Mouse (Mus musculus) forebrain, postnatal 0 days (tissue): Measurements from ENCODE around the gene B4galt1. TPM values are rescaled to one million over a fixed set of nuclear protein-coding genes. Genes with fewer than 3 reads are reported as not detected.

ENCODE experiments used
- ATAC-seq: fragments of 200-750 bp; cut with Nextera tagmentation; 2 replicates; pipeline ENCODE4 v1.8.0; 2017; ENCODE audit warnings: mild to moderate bottlenecking, moderate library complexity
- DNase-seq: peaks from one replicate; pipeline ENCODE4 v3.0.0-alpha.2; 2015
- H3K27ac ChIP-seq: fragments of 300-500 bp; sonication (generic); 2 replicates; pipeline ENCODE4 v1.5.1; 2014; ENCODE audit warnings: low read depth, mild to moderate bottlenecking, antibody characterized with exemption, low read length, moderate library complexity, mixed read lengths
- H3K27me3 ChIP-seq: fragments of 300-500 bp; sonication (generic); 2 replicates; pipeline ENCODE4 v1.6.1; 2014; ENCODE audit warnings: mild to moderate bottlenecking, low read length, mixed read lengths; ENCODE audit not compliant: insufficient read depth
- H3K36me3 ChIP-seq: fragments of 300-500 bp; sonication (generic); 2 replicates; pipeline ENCODE4 v1.6.1; 2014; ENCODE audit warnings: mild to moderate bottlenecking, moderate library complexity; ENCODE audit not compliant: insufficient read depth
- H3K4me1 ChIP-seq: fragments of 300-500 bp; sonication (generic); 2 replicates; pipeline ENCODE4 v1.6.1; 2014; ENCODE audit warnings: antibody characterized with exemption; ENCODE audit not compliant: insufficient read depth
- H3K4me2 ChIP-seq: fragments of 300-500 bp; sonication (generic); 2 replicates; pipeline ENCODE4 v1.6.1; 2014; ENCODE audit warnings: low read depth, mild to moderate bottlenecking, moderate library complexity
- H3K4me3 ChIP-seq: fragments of 300-500 bp; sonication (generic); 2 replicates; pipeline ENCODE4 v1.5.1; 2014; ENCODE audit warnings: low read depth, low read length, mixed read lengths
- H3K9ac ChIP-seq: fragments of 300-500 bp; sonication (generic); 2 replicates; pipeline ENCODE4 v1.6.1; 2014; ENCODE audit warnings: mild to moderate bottlenecking
- H3K9me3 ChIP-seq: fragments of 300-500 bp; sonication (generic); 2 replicates; pipeline ENCODE4 v1.6.1; 2016; ENCODE audit warnings: low read length
- CTCF ChIP-seq: sonication (generic); IDR thresholded peaks from 2 replicates; pipeline ENCODE4 v1.5.1; 2016; ENCODE audit warnings: antibody characterized with exemption, control low read depth, low read depth
- WGBS: fragments of 180-500 bp; shearing (Covaris S2); extraction: QIAGEN DNeasy Blood & Tissue Kit; methylation state at CpG from one replicate; pipeline ENCODE4 v1.1.7; 2014; 5-methylcytosine and 5-hydroxymethylcytosine counted together
- polyA plus RNA-seq: library from polyadenylated mRNA; unstranded; fragments of >200 nt; fragmentation: Nextera tagmentation; extraction: Ambion mirVana; gene quantifications from 2 replicates; pipeline ENCODE4 v1.2.1, GENCODE M21; 2015
- total RNA-seq: library from RNA; depleted of rRNA; stranded (reverse); fragments of >200 nt; gene quantifications from 2 replicates; pipeline ENCODE4 v1.2.3, GENCODE M21; 2014

The B4galt1 gene
- total and polyA plus RNA-seq, 2 experiments from 2014 or later = 4.9 to 10.0 TPM

- Histone ChIP-seq H3K27ac (no peak overlapping the region), H3K27me3 (no peaks in the 10 kb centered on the region), H3K9me3 (no peaks in the 10 kb centered on the region), H3K9ac (no peak overlapping the region), H3K4me1 (peaks cover 8% of the 10 kb centered on the region; the same call in 1 of the 2 replicates), H3K4me3 (no peak overlapping the region), H3K36me3 (no peaks in the 10 kb centered on the region), H3K4me2 (no peak overlapping the region)
- no peak for ATAC-seq
- no peak for TF ChIP-seq CTCF
- no peak for DNase-seq
- WGBS = 91% methylated on average over 3 of the region's 3 CpGs
Observed at GRCm38 (mm10) chr4:40849518-40849917, 4.3 kb downstream of the B4galt1 start.

GRCm38 (mm10) chr4:40848246-40848645 is 5.6 kb downstream of the B4galt1 start:
- H3K27me3 ChIP-seq = no peaks in the 10 kb centered on the region
- H3K4me2 ChIP-seq = no peak overlapping the region
- no peaks in the 10 kb centered on the region for H3K9me3 ChIP-seq
- H3K27ac ChIP-seq = no peak overlapping the region
- TF ChIP-seq CTCF = no peak
- ATAC-seq = no peak
- no peak overlapping the region for H3K9ac ChIP-seq
- H3K4me1 ChIP-seq = peaks cover 10% of the 10 kb centered on the region; the same call in 1 of the 2 replicates
- 51% methylated on average over 8 of the region's 8 CpGs for WGBS
- DNase-seq = no peak
- H3K4me3 ChIP-seq = no peak overlapping the region
- no peaks in the 10 kb centered on the region for H3K36me3 ChIP-seq

GRCm38 (mm10) chr4:40847160-40847559 is 6.6 kb downstream of the B4galt1 start:
- H3K4me1 ChIP-seq = 0 out of 2 replicates have a peak, but pooled peaks cover 10% of the 10 kb centered on the region
- H3K9me3 ChIP-seq = no peaks in the 10 kb centered on the region
- WGBS = 96% methylated on average over 4 of the region's 4 CpGs
- DNase-seq (no peak), ATAC-seq (no peak)
- no peaks in the 10 kb centered on the region for H3K27me3 ChIP-seq
- no peak overlapping the region for H3K4me3 ChIP-seq
- no peak overlapping the region for H3K9ac ChIP-seq
- H3K27ac ChIP-seq = no peak overlapping the region
- H3K4me2 ChIP-seq = no peak overlapping the region
- no peak for TF ChIP-seq CTCF
- H3K36me3 ChIP-seq = no peaks in the 10 kb centered on the region; the same call in 1 of the 2 replicates

DNA sequence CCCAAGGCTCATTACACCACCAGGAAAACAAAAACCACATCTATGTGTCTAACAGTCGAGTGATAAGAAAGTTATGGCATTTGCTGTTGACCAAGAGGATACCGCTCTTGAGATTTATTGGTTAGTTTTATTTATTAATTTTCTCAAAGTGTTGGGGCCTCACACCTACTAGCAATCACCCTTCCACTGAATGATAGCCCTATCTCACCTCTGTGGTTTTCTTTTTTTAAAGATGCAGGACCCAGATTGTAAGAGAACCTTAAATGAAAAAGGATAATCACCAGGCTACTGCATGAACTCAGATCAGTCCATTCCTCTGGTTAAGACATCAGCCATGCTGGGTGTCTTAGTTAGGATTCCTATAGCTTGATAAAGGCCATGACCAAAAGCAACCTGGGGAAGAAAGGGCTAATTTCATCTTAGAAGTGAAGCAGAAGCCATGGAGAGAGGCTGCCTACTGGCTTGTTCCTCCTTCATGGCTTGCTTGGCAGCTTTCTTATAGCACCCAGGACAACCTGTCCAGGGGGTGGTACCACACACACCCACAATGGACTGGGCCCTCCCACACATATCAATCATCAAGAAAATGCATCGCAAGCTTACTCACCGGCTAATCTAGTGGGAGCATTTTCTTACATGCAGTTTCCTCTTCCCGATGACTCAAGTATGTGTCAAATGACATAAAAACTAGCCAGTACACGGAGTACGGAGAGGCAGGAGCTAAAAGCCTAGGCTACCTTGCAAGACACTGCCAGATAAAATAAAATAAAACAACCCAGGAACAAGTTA is 7.5 kb downstream of the B4galt1 start:
- no peak for DNase-seq

GRCm38 (mm10) chr4:40844811-40845751 is 8.7 kb downstream of the B4galt1 start:
- Histone ChIP-seq H3K27ac (peak overlapping the region; percentile 64), H3K4me3 (no peak overlapping the region), H3K9me3 (no peaks in the 10 kb centered on the region), H3K36me3 (no peaks in the 10 kb centered on the region; the same call in 1 of the 2 replicates), H3K4me1 (0 out of 2 replicates have a peak, but pooled peaks cover 10% of the 10 kb centered on the region), H3K27me3 (no peaks in the 10 kb centered on the region), H3K4me2 (no peak overlapping the region), H3K9ac (no peak overlapping the region)
- ATAC-seq = no peak
- 47% methylated on average over 12 of the region's 12 CpGs for WGBS
- no peak for TF ChIP-seq CTCF
- no peak for DNase-seq

More for the DNA sequence above, 7.5 kb downstream of the B4galt1 start:
- no peaks in the 10 kb centered on the region; the same call in 1 of the 2 replicates for H3K36me3 ChIP-seq
- ATAC-seq = no peak
- 92% methylated on average over 7 of the region's 7 CpGs for WGBS
- H3K4me3 ChIP-seq = no peak overlapping the region
- H3K4me1 ChIP-seq = 0 out of 2 replicates have a peak, but pooled peaks cover 10% of the 10 kb centered on the region
- no peak overlapping the region for H3K9ac ChIP-seq
- TF ChIP-seq CTCF = no peak
- no peak overlapping the region for H3K27ac ChIP-seq
- no peaks in the 10 kb centered on the region for H3K9me3 ChIP-seq
- H3K4me2 ChIP-seq = no peak overlapping the region
- H3K27me3 ChIP-seq = no peaks in the 10 kb centered on the region

DNA sequence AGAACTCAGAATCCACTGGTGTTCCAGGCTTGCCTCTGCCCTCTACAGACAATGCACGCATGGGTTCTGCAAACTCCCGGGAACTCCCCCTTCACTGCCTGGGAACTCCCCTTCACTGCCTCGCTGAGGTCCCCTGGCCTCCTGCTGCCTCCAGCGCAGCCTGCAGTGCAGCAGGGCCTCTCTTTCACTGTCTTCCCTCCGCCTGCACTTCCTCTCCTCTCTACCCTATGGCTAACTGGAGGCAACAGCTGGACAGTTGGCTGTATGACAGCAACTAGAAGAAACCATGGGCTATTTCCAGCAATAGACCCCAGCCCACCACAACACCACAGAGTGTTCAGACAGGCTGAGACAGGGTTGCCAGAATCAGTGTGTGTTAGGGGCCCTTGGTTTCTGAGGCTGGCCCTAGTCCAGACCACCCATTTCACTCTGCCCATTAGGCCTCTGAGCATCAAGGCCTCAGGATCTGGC is 9.5 kb downstream of the B4galt1 start:
- H3K4me3 ChIP-seq = no peak overlapping the region
- no peaks in the 10 kb centered on the region for H3K9me3 ChIP-seq
- H3K4me1 ChIP-seq = 0 out of 2 replicates have a peak, but pooled peaks cover 10% of the 10 kb centered on the region
- H3K4me2 ChIP-seq = no peak overlapping the region
- H3K36me3 ChIP-seq = no peaks in the 10 kb centered on the region; the same call in 1 of the 2 replicates
- H3K27ac ChIP-seq = peak overlapping the region; percentile 64
- H3K27me3 ChIP-seq = no peaks in the 10 kb centered on the region
- WGBS = 8% methylated on average over 5 of the region's 5 CpGs
- ATAC-seq (peak; percentile 84), DNase-seq (peak; percentile 44)
- H3K9ac ChIP-seq = no peak overlapping the region
- no peak for TF ChIP-seq CTCF
